Mouse (Mus musculus) lung, postnatal 14 days (tissue): ENCODE data around the gene Nup155.
"Not testable (repeated sequence)": the region's sequence is repeated elsewhere in the genome, so short reads cannot be mapped to it uniquely, and the experiment has no call there.

Experiments used
- DNase-seq: peaks from one replicate; pipeline ENCODE4 v3.0.0; 2021

Gene Nup155

GRCm38 (mm10) chr15:8108966-8109743, at the start of gene Nup155:
Nup155 (plus strand) TSS chr15:8109273.
- peak; percentile 91 for DNase-seq

DNA sequence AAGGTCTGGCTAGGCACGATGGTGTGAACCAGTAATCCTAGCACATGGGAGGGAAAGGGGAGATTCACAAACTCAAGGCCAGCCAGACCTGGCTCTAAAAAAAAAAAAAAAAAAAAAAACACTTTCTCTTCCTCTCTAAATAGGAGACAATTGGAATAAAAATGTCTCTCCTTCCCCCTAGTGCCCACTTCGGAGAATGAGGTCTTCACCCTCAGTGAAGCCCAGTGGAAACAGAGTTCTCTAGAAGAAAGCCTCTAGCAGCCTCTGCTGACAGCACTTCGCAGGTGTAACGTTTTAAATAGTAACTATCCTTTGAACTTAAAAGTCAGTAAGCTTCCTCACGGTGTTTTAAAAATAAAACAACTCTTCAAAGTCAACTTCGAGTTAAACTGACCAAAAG, 43.9 kb upstream of the Nup155 start:
- DNase-seq: no peak

- DNase-seq: not testable (repeated sequence)
These were observed 35.9 kb upstream of the Nup155 start for GRCm38 (mm10) chr15:8073159-8073558.

DNA sequence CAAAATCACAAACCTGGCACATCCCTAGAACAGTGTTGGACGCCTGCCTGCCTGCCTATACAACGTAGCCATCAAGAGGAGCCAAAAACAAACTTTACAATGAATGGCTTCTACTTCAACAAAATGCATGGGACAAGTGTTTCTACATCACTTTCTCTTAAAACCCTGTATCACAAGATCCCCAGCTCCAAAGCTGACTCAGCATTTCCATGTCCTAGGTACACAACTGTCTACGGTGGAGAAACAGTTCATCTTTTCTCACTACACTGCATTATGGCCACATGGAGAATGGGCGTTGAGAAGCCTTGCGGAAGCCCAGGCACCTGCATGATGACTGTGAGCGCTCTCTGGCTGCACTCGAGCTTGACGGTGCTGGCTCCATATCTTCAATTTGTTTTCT, 26.9 kb upstream of the Nup155 start:
- no peak for DNase-seq

- DNase-seq: no peak
These were observed 21.8 kb upstream of the Nup155 start for GRCm38 (mm10) chr15:8087293-8087692.

- DNase-seq: no peak
These were observed 20.4 kb upstream of the Nup155 start for GRCm38 (mm10) chr15:8088715-8089114.

DNA sequence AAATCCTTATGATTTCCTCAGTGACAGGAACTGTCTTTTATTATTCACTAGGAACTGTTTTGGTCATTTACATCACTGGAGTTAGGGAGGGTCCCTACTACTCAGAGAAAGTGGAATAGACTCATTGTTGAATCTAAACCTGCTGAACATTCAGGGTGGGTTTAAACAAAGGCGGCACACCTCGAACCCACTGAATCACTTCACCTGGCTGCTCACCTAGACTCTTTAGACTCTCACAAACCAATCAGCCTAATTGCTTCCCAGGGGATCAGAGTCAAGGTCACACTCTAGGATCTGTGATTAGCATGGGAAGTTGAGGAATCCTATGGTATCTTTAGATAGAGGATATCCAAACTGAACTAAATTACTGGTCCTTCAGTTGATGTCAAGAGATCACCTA, 18.4 kb upstream of the Nup155 start:
- DNase-seq: no peak

DNA sequence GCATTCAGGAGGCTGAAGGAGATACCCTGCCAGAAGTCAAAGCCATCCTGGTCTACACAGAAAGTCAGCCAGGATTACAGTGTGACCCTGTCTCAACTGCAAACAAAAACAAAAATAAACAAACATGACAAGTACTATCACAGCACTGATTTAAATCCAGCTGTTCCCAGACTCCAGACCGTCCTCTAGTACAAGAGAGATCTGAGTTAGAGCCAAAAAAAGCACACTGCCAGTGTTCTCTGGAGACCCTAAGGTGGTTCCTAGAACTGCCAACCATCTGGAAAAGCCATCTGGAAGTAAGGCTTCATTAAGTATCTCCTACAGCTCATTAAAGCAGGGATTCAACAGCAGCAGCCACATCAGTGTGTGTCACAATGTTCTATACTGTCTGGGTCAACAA, 16.4 kb upstream of the Nup155 start:
- not testable (repeated sequence) for DNase-seq

DNA sequence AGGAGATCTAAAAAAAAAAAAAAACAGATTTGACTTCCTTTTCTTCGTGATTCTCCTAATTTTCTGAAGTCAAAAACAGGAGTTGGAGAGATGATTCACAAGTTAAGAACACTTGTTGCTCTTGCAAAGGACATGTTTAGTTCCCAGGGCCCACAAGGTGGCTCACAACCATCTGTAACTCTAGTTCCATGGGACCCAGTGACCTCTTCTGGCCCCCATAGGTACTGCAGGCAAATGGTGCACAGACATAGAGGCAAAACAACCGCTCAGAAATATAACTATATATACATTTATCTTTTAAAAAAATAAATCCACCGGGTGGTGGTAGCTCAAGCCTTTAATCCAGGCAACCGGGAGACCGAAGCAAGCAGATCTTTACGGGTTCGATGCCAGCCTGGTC, 11.2 kb upstream of the Nup155 start:
- DNase-seq: peak; percentile 59

GRCm38 (mm10) chr15:8098774-8099749, 10.0 kb upstream of the Nup155 start, which contains the start of gene Wdr70:
Wdr70 (minus strand) TSS chr15:8099209.
- peak; percentile 98 for DNase-seq

DNA sequence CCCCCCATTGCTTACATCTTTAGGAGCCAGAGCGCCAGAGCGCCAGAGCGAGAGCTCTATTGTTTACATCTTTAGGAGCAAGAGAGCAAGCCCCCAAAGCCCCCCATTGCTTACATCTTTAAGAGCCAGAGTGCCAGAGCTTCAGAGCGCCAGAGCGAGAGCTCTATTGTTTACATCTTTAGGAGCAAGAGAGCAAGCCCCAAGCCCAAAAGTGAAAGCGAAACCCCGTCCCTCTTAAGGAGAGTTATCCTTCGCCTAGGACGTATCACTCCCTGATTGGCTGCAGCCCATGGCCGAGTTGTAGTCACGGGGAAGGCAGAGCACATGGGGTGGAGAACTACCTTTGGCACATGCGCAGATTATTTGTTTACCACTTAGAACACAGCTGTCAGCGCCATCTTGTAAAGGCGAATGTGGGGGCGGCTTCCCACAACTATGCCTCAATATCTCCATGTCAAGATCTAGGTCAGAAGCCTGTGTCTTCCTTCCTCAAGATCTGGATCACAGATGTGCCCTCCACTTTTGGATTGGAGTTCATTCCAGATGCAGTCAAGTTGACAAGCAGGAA, 7.0 kb upstream of the Nup155 start:
- not testable (repeated sequence) for DNase-seq

- no peak for DNase-seq
These were observed 610 bp upstream of the Nup155 start for GRCm38 (mm10) chr15:8108360-8108965.

- no peak for DNase-seq
These were observed 709 bp downstream of the Nup155 start for GRCm38 (mm10) chr15:8109782-8110181.

DNA sequence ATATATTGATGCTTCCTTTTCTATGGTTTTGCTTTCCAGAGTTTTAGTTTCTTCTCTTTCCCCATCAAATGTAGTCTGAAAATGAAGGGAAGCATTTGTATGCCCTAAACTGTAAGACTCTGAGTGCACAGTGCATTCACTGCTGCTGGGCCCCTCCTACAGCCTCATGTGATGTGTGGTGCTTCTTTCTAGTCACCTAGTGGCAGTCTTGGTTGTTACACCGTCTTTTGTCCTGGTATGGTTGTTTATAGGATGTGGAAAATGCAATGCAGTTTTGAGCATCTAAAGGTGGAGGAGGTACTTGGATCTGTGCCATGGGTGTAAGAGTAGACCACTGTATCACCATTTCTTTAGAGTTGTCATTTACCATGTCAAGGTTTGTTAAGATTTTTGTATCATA, 20.2 kb downstream of the Nup155 start:
- no peak for DNase-seq

- DNase-seq: no peak
These were observed 22.2 kb downstream of the Nup155 start for GRCm38 (mm10) chr15:8131268-8131667.

GRCm38 (mm10) chr15:8131761-8132160, 22.7 kb downstream of the Nup155 start:
- DNase-seq: no peak

DNA sequence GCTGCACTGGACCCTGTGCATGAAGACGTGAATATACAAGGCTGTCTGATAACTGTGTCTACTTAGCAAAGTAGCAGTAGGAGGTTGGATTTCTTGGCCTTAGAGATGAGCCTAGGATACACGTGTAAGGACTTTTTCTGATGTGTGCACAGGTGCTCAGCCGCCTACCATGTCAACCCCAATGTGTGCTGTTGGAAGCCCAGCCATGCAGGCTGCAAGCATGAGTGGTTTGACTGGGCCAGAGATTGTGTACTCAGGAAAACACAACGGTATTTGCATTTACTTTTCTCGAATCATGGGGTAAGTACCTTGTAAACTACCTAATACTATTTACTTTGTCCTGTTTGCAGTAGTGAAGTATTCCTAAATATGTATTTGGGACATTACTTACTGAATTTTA, 26.5 kb downstream of the Nup155 start:
- no peak for DNase-seq

DNA sequence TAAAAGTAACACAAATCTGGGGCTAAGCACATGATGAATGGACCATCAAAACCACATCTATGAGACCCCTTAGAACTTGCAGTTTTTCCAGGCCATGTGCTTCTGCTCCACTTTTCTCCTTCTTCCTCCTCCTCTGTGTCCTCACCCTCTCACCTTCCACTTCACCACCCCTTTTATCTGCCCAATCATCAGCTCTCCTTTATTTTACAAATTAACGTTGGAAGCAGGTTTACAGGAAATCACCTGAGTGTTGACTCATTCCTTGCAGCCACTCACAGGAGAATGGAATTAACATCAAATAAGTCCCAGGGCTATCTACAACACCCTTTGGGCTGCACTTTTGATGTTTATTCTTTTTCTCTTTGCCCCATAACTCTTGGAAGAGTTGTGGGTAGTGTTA, 52.8 kb downstream of the Nup155 start:
- DNase-seq: no peak

DNA sequence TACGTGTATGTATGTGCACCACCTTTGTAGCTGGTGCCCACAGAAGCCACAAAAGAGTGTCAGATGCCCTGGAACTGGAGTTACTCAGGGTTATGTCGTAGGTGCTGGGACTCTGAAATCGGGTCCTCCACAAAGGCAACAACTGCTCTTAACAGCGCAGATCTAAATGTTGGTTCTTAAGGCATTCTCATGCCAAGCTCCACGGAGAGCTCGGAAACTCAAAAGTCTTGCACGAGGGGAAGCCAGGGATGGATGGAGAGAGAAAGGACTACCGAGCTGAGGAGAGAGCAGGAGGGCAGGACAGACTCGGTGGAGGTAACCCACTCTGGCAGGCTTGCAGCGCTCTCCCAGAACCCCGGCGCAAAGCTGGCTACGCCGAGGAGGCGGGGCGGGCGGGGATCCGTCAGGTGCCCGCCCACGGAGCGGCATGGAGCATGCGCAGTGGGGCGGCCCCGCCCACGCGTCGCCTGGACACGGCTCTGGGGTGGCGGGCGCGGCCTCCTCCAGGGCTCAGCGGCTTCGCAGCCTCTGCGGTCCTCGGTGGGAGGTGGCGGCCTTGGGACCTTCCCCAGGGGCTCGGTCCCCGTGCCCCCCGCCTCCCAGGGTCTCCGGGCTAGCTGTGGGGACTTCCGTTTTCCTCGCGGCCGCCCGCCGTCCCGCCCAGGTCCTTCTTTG, 59.7 kb downstream of the Nup155 start, which contains the start of gene Cplane1:
Gene Cplane1, plus strand, starts transcription at position 516 of the 675 bp plus-strand sequence.
- DNase-seq: peak; percentile 95

DNA sequence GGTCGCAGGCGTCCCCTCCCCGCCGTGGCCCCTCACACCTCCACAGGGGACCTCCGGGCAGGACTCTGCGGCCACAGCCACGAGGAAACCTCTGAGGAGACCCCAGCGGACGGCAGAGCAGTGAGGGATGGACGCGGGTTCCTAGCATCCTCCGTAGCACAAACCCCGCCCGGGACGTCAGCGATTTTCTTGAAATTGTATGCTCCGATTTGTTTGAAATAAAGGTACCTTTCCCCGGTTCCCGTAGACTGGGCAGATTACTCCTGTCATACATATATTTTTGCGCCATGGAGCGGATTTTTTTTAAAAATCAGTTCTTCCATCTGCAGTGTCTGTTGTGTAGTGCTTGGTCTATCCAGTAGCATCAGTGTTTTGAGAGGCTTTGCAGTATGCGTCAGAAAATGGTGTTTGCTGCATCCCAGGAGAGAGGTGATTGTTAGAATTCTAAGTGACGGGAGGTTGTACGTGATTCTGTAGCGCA, 60.2 kb downstream of the Nup155 start:
- no peak for DNase-seq

DNA sequence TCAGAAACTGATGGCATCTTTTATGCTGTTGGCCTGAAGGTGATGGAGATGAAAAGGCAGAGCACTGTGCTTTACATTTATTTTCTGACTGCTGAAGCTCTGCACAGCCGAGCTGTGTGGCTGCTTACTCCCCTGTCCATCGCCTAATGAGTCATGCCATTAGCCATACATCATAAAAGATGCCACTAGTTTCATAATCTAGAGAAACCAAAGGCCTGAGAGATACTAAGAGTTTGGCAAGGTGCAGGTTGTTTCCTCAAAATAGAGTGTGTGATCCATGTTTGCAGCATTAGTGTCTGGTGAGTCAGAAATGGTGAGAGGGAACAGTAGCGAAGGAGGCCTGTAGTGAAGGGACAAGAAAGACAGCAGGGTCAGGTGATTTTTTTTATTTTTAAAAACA, 80.5 kb downstream of the Nup155 start:
- no peak for DNase-seq

DNA sequence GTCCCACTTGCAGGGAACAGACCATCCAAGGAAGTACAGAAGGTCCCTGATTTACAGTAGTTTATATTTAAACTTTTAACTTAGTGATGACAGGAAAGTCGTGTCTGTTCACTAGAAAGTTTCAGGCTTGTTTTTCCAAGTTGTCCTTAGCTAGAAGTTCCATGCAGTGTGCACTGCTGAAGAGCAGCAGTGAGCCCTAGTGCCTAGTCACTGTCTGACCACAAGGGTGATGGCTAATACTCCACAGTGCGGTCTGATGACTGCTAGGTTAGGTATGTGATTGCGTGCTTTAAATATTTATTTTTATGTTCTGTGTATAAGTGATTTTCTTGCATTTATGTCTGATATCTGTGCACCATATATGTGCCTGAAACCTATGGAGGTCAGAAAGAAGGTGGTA, 81.4 kb downstream of the Nup155 start:
- DNase-seq: no peak
